Mouse (Mus musculus): ENCODE results near the gene Rgs10. TPM values are rescaled to one million over a fixed set of nuclear protein-coding genes. Genes with fewer than 3 reads are reported as not detected.

Rgs10 gene
- total and polyA plus RNA-seq, 3 experiments = 42.3 to 44.7 TPM; not detected in 1

- no peak overlapping the region for H3K9ac ChIP-seq (ENCODE audit: control insufficient read depth, low read depth, low read length, poor library complexity, severe bottlenecking)
- DNase-seq (ENCODE audit: low read depth, low spot score) = peak; percentile 36
- H3K79me2 ChIP-seq (ENCODE audit: control insufficient read depth, insufficient read depth, low read length, poor library complexity) = peaks cover 46% of the 10 kb centered on the region
- no peak overlapping the region for H3K27ac ChIP-seq (ENCODE audit: control insufficient read depth, low read depth, low read length)
- H3K36me3 ChIP-seq (ENCODE audit: control insufficient read depth in 1 of 2, insufficient read depth in 2 of 2, low read length in 2 of 2) = peaks cover 20 to 43% of the 10 kb centered on the region in 2 experiments
- no peaks in the 10 kb centered on the region for H3K27me3 ChIP-seq (ENCODE audit: control insufficient read depth in 1 of 2, insufficient read depth in 2 of 2, low read length in 2 of 2)
- no peak overlapping the region for H3K4me3 ChIP-seq (ENCODE audit: control insufficient read depth in 1 of 2, insufficient read depth in 1 of 2, low read depth in 2 of 2, low read length in 2 of 2)
- peaks cover 10 to 24% of the 10 kb centered on the region in 2 experiments for H3K4me1 ChIP-seq (ENCODE audit: control insufficient read depth in 1 of 2, insufficient read depth in 2 of 2, low read length in 2 of 2)
- TF ChIP-seq ETS1 (IDR thresholded peaks at IDR 0.05; ENCODE audit: low read depth, low read length) (no peak), MAX (IDR thresholded peaks at IDR 0.05; ENCODE audit: low read length) (no peak), RCOR1 (IDR thresholded peaks at IDR 0.05; ENCODE audit: low read depth, low read length) (no peak), RAD21 (IDR thresholded peaks at IDR 0.05; ENCODE audit: low read depth, low read length) (no peak), E2F4 (IDR thresholded peaks at IDR 0.05; ENCODE audit: borderline replicate concordance, low read depth, low read length) (no peak), POLR2AphosphoS5 (IDR thresholded peaks at IDR 0.05; ENCODE audit: borderline replicate concordance, low read depth, low read length) (no peak), MYB (IDR thresholded peaks at IDR 0.05; ENCODE audit: low read depth, low read length) (no peak), MYC (IDR thresholded peaks at IDR 0.05; ENCODE audit: low read depth, low read length) (no peak), USF2 (IDR thresholded peaks at IDR 0.05; ENCODE audit: borderline replicate concordance in 1 of 2, insufficient read depth in 1 of 2, low read depth in 1 of 2, low read length in 2 of 2) (no peak), JUND (IDR thresholded peaks at IDR 0.05; ENCODE audit: low read depth, low read length) (no peak), EP300 (IDR thresholded peaks at IDR 0.05; ENCODE audit: low read depth in 1 of 2, low read length in 2 of 2) (no peak; a peak in 1 of 4 replicates), USF1 (IDR thresholded peaks at IDR 0.05; ENCODE audit: low read depth, low read length) (no peak), ELF1 (IDR thresholded peaks at IDR 0.05; ENCODE audit: low read depth, low read length) (no peak), ZC3H11A (IDR thresholded peaks at IDR 0.05; ENCODE audit: low read depth, low read length) (no peak), MAFK (IDR thresholded peaks at IDR 0.05; ENCODE audit: borderline replicate concordance, low read depth, low read length) (no peak), POLR2AphosphoS2 (IDR thresholded peaks at IDR 0.05; ENCODE audit: low read length) (no peak)
- no peaks in the 10 kb centered on the region for H3K9me3 ChIP-seq (replicated peaks; ENCODE audit: insufficient read depth, low read length)
Observed at GRCm38 (mm10) chr7:128458011-128458410, 39.5 kb upstream of the Rgs10 start.

DNA sequence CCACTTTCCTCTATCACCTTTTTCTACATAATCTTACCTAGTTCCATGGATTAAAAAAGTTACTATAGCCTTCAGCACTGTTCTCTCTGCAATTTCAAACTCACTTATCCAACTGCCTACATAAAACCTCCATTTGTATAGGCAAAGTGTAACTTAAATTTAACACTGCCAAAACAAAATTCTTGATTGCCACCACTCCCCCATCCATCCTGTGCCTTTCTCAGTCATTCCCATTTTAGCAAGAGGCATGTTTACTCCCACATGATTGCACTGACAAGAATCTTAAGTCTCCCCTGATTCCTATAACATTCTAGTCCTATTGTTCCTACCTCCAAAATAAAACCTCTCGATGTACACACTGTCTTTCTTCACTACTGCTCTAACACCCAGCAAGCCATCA, 34.2 kb upstream of the Rgs10 start:
- peaks cover 26 to 38% of the 10 kb centered on the region in 2 experiments for H3K36me3 ChIP-seq (ENCODE audit: control insufficient read depth in 1 of 2, insufficient read depth in 2 of 2, low read length in 2 of 2)
- TF ChIP-seq UBTF (IDR thresholded peaks at IDR 0.05; ENCODE audit: borderline replicate concordance, insufficient read depth, low read depth, low read length) (no peak), TBP (IDR thresholded peaks at IDR 0.05; ENCODE audit: low read depth, low read length) (no peak), ZNF384 (IDR thresholded peaks at IDR 0.05; ENCODE audit: low read depth, low read length) (no peak)
- no peaks in the 10 kb centered on the region for H3K9me3 ChIP-seq (replicated peaks; ENCODE audit: insufficient read depth, low read length)

More for the DNA sequence above, 34.2 kb upstream of the Rgs10 start:
- Histone ChIP-seq H3K4me1 (ENCODE audit: control insufficient read depth in 1 of 2, insufficient read depth in 2 of 2, low read length in 2 of 2) (peaks cover 0 to 13% of the 10 kb centered on the region in 2 experiments; a peak in 2 of 4 replicates), H3K27me3 (ENCODE audit: control insufficient read depth in 1 of 2, insufficient read depth in 2 of 2, low read length in 2 of 2) (no peaks in the 10 kb centered on the region), H3K4me3 (ENCODE audit: control insufficient read depth in 1 of 2, insufficient read depth in 1 of 2, low read depth in 2 of 2, low read length in 2 of 2) (no peak overlapping the region), H3K9ac (ENCODE audit: control insufficient read depth, low read depth, low read length, poor library complexity, severe bottlenecking) (no peak overlapping the region), H3K79me2 (ENCODE audit: control insufficient read depth, insufficient read depth, low read length, poor library complexity) (peaks cover 22% of the 10 kb centered on the region), H3K27ac (ENCODE audit: control insufficient read depth, low read depth, low read length) (no peak overlapping the region)
- no peak for DNase-seq (ENCODE audit: low read depth, low spot score)

Data from MEL (cell line).